Mouse (Mus musculus): ENCODE data around the gene Gpr137c. TPM values are rescaled to one million over a fixed set of nuclear protein-coding genes. Genes with fewer than 3 reads are reported as not detected.

The Gpr137c gene
- total RNA-seq, 2 experiments from 2014 or later: 24.5 to 27.9 TPM

DNA sequence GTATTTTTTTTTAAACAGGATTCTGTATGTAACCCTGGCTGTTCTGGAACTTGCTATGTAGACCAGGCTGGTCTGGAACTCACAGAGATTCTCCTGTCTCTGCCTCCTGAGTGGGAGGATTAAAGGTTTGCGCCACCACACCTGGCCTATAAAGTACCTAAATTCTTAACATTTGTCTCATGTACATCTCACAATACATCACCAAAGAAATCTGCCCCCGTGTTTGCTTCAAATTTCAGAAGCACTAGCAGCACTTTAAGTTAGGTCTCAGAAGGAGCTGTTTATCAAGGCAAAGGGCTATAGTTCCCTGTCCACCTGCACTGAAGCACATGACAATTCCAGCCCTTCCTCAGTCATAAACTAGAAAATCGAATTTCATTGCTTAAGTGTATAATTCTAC is 62.5 kb downstream of the Gpr137c start:
- DNase-seq (ENCODE audit: low spot score in 2 of 2): no peak

DNA sequence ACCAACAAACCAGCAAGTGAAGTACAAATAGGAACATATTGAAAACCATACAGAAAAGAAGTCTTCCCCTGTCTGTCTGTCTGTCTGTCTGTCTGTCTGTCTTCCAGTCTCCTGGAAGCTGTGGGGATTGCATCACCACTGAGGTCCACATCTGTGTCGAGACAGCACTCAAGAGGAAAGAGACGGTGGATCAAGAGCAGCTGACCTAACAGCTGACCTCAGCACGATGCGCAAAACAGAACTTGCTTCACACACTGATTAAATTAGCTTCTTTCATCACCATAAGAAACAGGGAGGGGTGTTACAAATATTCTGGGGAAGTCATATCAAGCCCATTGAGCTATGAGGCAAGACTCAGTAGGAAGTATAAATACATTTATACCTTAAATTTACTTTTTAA is 72.1 kb downstream of the Gpr137c start:
- no peak for DNase-seq (ENCODE audit: low spot score in 2 of 2)

DNA sequence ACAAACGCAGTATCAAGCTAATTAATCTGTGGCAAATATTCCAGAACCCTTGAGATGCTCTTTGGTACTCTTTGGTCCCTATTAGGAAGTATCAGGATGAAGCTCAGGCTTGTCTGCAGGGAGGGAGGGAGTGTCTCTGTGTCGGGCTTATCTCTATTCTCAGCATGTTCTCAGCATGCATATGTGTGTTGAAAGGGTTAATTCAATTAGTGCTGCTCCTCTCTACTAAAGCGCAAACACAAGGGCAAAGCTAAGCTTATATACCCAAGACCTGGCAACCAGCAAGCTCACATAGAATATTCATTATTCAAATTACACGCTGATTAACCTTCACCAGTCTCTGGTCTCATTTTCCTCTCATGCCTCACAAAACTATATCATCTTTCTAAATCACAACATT is 84.4 kb downstream of the Gpr137c start:
- DNase-seq (ENCODE audit: low spot score in 2 of 2): no peak

DNA sequence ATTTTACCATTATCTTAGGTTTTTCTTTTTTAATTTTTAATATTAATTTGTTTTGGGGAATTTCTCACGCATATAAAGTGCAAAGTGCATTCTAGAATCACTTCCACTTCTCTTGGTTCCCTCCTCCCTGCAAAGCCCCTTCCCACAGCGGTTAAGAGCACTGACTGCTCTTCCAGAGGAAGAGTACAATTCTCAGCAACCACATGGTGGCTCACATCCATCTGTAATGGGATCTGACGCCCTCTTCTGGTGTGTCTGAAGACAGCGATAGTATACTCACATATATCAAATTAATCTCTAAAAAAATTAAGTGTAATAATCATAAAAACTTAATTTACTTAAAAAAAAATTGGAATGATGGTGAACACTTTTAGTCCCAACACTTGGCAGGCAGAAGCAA is 84.9 kb downstream of the Gpr137c start:
- DNase-seq (ENCODE audit: low spot score in 2 of 2): no peak

DNA sequence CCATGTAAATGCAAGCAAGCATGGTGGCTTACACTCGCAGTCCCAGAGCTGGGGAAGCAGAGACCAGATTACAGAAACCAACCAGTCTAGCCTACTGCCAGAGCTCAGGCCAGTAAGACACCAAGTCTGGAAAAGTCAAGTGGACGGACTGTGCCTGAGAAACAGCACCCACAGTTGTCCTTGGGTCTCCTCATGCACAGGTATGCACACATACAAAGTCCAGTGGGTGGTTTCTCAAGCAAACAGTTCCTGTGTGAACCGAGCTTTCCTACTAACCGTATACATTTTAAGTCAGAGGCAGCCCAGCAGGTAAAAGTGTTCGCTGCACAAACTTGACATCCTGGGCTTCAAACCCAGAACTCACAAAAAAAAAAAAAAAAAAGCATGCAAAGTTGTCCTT is 86.3 kb downstream of the Gpr137c start:
- no peak for DNase-seq (ENCODE audit: low spot score in 2 of 2)

DNA sequence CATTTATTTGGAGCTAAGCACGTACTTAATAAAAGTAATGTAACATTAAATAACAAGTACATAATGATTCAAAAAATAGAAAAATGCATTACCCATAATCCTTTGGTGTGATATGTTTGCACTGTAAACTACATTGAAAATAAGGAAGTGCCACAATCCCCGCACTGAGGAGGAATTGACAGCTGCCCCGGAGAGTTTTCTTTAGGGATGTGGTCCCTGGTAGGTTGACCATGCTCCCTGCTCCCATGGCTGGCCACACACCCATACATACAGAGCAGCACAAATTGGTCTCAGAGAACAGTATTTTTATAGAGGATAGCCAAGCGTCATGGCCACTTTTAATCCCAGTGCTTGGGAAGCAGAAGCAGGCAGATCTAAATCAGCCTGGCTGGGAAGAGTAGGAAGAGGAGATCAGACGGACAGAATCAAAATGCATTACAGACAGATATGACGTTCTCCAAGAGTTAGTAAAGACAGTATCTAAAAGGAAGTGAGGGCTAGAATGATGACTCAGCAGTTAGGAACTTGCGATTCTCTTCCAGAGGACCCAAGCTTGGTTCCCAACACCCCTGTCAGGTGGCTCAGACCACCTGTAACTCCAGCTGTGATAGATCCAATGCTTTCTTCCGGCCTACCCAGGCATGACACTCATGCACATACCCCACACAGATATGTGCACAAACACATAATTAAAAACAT is 88.3 kb downstream of the Gpr137c start:
- no peak for DNase-seq (ENCODE audit: low spot score in 2 of 2)

DNA sequence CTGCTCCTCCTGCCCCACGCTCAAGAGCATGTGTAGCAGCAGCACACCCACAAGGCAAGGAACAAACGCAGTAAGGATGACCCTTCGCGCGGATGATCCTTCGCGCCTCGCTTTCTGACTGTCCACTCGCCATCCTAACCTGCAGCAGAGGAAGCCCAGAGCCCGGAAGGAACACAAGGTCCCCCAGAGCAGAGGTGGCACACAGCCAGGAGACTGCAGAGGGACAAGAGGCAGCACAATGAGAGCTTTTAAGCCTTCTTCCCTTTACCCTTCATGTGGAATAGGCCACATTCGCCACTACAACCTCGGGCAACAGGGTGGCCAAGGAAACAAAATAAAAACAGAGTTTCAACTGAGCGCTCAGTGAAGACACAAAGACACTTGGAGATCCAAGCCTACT is 90.1 kb downstream of the Gpr137c start:
- DNase-seq (ENCODE audit: low spot score in 2 of 2): peak in 1 of 2 experiments; percentile 28

DNA sequence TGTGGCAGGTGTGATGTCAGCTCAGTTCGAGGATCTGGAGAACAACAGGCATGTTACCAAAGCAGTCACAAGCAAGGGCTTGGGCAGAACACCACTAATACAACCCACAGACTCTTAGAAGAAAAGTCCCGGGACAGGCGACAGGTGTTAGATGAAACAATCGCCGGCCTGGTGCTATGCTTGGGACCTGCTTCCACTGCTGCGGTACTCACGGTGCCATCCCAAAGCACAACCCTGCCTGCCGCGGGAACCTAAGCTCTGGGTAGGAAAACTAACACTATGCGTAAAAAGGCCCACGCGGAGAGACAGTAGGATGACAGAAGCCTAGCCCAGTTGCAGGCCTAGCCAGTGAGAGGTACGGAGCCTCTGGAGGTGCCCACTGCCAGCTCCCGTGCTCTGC is 90.6 kb downstream of the Gpr137c start:
- DNase-seq (ENCODE audit: low spot score in 2 of 2): no peak

DNA sequence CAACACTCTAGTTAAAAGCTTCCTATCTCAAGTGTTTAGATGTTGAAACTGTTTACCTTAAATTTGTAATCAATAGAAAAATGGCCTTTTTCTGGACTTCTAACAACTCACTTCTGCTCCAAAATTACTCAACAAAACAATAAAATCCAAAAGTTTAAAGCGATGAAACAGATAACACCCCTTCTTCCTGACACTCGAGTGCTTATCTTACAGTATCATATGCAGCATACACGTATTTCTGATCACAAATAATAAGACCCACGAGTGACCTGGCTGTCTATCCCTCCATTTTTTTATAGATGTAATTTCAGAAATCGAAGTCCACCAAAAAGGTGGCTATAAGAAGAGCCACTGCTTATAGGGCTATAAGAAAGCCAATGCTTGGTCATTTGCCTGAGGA is 97.4 kb downstream of the Gpr137c start:
- no peak for DNase-seq (ENCODE audit: low spot score in 2 of 2)

DNA sequence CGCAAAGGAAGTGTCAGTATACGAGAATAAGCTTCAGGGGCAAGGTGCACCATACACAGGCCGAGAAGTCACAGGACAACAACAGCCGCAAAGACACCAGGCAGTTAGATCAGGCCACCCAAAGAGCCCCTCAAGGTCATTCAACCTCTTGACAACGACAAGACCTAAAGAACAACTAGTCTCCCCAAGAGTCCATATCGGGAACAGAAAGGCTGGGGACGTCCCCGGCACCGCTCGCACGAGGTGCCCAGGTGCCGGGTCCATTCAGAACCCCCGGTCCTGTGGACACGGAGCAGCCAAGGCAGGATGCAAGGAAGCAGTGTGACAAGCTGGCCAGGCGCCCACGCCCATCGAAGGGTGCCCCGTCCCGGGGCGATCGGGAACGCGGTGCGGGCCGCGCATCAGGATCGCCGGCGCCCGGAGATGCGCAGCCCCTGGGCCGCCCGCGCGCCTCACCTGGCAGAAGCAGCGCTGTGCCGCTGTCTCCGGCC is 98.4 kb downstream of the Gpr137c start:
- no peak for DNase-seq (ENCODE audit: low spot score in 2 of 2)

DNA sequence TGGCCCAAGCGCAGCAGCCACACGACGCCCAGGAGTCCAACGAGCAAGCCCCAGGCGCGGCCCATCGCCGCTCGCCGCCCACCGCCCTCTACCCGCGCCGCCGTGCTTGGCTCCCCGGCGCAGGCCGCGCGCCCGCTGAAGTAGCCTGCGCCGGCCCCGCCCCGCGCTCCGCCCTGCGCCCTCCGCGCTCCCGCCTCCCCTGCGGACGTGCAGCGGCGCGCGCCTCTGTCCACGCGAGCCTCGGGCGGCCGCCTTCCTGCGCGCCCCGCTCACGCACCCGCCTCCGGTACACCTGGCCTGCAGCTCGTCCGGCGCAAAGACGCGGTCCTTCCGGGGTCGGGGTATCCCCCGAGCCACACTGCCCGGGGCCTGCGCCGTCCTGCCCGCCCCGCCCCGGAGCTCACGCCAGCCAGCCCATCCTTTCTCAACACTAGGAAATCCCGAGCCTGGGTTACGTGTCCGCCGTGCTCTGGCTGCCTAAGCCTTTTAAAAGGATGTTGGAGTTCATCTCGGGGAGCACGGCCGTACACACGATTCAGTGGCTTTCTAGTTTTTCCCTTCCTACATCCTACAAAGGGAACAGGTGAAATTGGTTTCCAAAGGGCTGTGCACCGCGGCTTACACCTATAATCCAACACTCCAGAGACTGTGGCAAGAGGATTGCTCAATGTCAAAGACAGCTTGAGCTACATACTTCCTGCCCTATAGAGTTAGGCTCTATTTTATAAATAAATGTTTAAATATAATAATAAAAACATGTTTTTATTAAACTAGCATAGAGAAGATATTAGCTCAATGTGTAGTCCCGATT is 99.1 kb downstream of the Gpr137c start, which contains the start of gene Ero1l:
Ero1l (minus strand) TSS at position 346 of the 811 bp plus-strand sequence.
- peak; percentile 74 to 87 for DNase-seq (ENCODE audit: low spot score in 2 of 2)

DNA sequence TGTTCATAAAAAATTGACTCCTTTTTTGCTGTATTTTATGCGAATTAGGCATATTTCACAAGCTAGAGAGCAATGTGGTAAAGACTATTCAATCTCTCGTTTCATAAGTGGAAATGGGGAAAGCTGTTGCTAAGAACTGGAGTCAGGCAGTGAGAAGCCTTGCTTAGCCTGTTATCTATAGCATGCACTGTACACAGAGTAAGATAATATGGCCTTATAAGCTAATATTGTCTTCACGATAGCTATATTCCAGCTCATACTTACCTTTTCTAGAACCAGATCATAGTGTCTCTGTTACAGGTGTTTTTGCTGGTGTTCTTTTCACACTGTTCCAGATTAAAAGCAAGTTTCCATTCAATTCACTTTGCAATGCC is 99.7 kb downstream of the Gpr137c start:
- no peak for DNase-seq (ENCODE audit: low spot score in 2 of 2)

DNA sequence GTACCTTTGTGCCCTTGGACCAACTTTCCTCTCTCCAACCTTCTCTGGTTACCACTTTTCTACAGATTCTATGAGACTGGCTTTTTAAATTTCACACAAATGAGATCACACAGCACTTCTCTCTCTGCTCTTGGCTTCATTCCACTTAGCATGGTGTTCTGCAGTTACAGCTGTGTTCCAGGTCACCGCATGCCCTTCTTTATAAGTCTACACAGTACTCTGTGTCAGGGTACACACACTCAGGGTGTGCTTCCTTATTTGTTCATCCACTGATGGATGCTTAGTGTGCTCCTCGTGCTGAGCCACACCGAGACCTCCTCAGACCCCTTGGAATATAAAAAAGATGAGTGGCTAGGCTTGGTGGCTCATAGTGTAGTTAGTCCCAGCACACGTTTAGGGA is 100.6 kb downstream of the Gpr137c start:
- DNase-seq (ENCODE audit: low spot score in 2 of 2): no peak

DNA sequence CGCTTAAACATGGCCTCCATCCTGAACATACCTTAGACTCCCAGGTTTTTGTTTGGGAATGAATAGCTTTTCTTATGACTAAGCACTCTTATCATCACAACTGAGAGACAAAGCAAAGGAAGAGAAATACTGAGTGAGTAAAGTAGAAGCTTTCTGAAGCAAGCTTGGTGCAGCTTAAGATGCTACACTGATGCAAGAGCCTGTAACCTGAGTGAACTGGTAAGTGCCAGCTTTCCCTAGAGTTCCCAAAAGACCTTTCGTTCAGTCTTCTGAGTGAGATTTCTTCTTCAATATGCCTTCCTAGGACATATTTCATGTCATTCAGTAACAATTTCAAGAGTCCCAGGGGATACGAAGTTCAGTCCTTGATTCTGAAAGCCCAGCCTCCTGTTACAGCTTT is 101.5 kb downstream of the Gpr137c start:
- DNase-seq (ENCODE audit: low spot score in 2 of 2): no peak

DNA sequence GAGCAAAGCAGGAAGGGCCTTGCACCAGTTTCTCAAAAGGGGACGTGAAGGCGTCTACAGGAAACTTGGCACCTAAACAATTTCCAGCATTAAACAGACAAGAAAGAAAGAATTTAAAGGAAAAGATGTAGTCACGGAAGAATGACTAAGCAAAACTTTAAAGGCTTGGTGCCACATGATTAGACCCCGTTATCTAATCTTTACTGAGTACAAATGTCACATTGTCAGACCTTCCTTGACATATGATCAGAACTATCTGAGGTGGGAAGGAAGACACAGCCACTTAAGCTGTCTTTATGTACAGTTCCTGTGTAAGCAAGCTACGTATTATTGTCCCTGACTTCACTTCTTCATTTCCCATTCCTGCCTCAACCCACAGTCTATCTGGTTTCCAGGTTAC is 102.1 kb downstream of the Gpr137c start:
- DNase-seq (ENCODE audit: low spot score in 2 of 2): no peak

DNA sequence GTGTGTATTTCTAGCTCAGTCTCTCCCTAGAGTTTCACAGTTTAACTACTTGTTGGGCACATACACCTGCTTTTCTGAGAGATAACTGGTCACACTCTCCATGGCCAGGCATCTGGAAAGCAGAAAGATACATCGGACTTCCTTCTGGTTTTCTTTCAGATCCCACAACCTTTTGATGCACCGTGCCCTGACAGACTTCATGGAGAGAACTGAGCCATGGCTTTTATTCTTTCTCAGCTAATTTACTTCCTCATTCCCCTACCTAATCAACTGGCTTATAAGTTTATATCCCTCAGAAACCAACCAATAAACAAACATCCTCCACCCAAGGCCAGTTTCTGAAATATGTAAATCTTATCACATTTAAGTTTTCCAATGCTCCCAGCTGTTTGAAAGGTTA is 102.9 kb downstream of the Gpr137c start:
- DNase-seq (ENCODE audit: low spot score in 2 of 2): no peak

DNA sequence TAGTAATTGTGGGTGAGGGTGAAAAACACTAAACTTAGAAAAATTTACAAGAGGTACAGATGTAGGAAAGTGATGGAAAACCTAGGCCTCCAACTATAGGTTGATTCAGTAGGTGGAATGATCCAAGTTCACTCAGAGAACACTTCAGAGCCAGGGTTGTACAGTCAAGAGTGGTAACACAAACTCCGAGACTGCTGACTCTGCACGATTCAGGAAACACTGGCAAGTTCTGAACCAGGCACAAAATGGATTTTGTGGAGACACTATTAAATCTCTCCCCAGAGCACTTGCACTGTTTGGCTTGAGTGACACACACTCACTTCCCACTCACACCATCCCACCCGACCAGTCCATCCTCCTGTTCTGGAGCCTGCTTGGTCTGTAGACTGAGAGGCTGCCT is 103.8 kb downstream of the Gpr137c start:
- no peak for DNase-seq (ENCODE audit: low spot score in 2 of 2)

DNA sequence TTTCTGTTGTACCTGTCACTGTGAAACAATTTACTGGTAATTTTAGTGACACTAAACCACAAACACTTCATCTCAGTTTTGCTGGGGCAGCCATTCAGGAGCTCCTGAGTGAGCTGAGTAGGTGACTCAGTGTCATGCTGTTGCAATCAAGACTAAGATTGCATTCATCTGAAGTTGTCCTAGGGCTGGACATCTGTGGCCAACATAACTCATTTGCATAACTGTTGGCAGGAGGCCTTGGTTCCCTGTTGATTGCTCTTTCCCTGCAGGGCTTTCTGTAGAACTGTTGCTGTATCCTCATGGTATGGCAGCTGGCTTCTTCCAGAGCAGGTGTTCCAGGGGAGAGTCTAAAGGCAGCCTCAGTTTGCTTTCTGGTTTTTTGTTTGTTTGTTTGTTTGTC is 106.0 kb downstream of the Gpr137c start:
- no peak for DNase-seq (ENCODE audit: low spot score in 2 of 2)

DNA sequence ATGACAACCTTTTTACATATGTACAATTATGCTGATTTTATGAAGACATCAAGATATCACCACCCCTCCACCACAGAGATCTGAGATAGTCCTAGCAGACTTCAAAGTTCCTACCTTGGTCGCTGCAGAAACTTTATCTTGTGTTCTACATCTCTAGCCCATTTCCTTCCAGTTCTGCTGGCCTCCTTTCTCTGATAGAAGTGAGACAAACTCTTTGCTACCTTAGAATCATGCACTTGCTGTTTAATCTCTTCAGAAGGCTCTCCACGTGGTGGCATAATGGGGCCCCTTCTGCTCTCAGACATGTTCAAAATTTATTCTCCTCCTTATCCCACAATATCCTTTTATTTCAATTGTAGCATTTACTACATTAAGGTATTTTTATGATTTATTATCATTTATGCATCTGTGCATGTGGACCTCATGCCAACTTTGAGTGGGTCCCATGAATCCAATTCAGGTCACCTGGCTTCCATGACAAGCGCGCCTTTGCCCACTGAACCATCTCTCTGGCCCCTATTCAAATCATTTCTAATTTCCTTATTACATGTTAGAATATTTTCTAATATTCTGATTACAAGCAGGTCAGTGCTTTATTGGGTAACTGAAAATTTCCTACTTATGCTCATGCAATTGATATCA is 108.7 kb downstream of the Gpr137c start:
- no peak for DNase-seq (ENCODE audit: low spot score in 2 of 2)

DNA sequence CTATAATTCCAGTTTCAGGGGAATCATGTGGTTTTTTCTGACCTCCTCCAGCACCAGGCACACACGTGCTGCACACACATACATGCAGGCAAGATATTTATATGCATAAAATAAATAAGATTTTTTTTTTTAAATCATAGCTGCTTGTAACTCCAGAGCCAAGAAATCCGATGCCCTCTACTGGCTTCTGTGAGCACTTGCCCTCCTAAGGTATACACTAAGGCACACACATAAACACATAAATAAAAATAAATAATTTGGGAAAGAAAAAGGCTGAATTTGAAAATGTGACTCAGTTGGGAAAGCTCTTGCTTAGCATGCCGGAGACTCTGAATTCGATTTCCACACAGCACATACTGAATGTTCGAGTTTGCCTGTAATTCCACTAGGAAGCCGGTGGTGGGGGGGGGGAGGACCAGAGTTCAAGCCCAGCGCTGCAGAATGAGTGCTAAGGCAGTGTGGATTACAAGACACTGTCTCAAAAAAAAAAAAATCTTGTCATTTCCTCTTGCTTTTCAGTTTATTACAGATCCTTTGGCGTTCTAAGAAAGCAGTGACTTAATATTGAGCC is 109.6 kb downstream of the Gpr137c start:
- no peak for DNase-seq (ENCODE audit: low spot score in 2 of 2)

DNA sequence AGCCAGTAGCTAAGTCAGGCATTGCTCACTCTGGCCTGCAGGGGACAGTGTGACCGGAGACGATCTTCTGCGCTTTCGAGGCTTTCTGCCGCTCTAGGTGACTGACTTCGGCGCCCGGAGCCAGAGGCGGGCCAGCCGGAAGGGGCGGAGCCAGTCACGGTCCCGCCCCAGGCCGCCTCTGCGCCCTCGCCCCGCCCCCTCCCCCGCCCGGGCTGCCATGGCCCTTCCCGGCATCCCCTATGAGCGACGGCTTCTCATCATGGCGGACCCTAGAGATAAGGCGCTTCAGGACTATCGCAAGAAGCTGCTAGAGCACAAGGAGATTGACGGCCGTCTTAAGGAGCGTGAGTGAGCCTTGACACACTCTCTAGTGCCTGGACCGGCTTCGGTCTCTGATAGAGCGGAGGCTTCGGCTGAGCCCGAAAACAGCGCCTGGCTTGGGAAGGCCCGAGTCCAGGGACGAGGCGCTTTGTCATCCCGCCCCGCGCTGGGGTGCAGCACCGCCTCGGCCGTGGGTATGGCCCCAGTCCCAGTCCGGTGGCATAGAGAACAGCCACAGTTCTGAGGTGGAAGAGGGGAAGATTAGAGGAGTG is 110.2 kb downstream of the Gpr137c start, which contains the start of gene Psmc6:
Psmc6 (plus strand) TSS at position 200 of the 593 bp plus-strand sequence.
- DNase-seq (ENCODE audit: low spot score in 2 of 2): peak; percentile 87 to 93
